Mouse (Mus musculus): ENCODE data around the gene Slc9a3r1.

Gene Slc9a3r1

GRCm38 (mm10) chr11:115227640-115228039, 64.5 kb downstream of the Slc9a3r1 start:
- no peak for DNase-seq

- no peak for DNase-seq
Measured at GRCm38 (mm10) chr11:115228430-115228829, 65.3 kb downstream of the Slc9a3r1 start.

GRCm38 (mm10) chr11:115229021-115229930, 66.1 kb downstream of the Slc9a3r1 start:
- DNase-seq: no peak

Measured in kidney, adult 8-10 months (tissue).